Mouse (Mus musculus) embryonic facial prominence, embryonic 13.5 days (tissue): ENCODE measurements around the gene Pde4d. TPM values are rescaled to one million over a fixed set of nuclear protein-coding genes. Genes with fewer than 3 reads are reported as not detected.

Experiments
- ATAC-seq: fragments of 200-750 bp; cut with Nextera tagmentation; 2 replicates; pipeline ENCODE4 v1.8.0; 2017; ENCODE audit warnings: low read depth; ENCODE audit not compliant: insufficient number of reproducible peaks, insufficient read depth, low FRiP score, low TSS enrichment
- H3K27ac ChIP-seq: fragments of 300-500 bp; sonication (generic); 2 replicates; pipeline ENCODE4 v1.5.1; 2015; ENCODE audit warnings: moderate library complexity, mild to moderate bottlenecking, inconsistent platforms
- H3K27me3 ChIP-seq: fragments of 300-500 bp; sonication (generic); 2 replicates; pipeline ENCODE4 v1.6.1; 2015; ENCODE audit warnings: mild to moderate bottlenecking, inconsistent platforms
- H3K36me3 ChIP-seq: fragments of 300-500 bp; sonication (generic); 2 replicates; pipeline ENCODE4 v1.6.1; 2015; ENCODE audit warnings: mild to moderate bottlenecking, inconsistent platforms
- H3K4me1 ChIP-seq: fragments of 300-500 bp; sonication (generic); 2 replicates; pipeline ENCODE4 v1.6.1; 2015; ENCODE audit warnings: inconsistent platforms
- H3K4me2 ChIP-seq: fragments of 300-500 bp; sonication (generic); 2 replicates; pipeline ENCODE4 v1.6.1; 2015; ENCODE audit warnings: moderate library complexity, mild to moderate bottlenecking, inconsistent platforms
- H3K4me3 ChIP-seq: fragments of 300-500 bp; sonication (generic); 2 replicates; pipeline ENCODE4 v1.5.1; 2015; ENCODE audit warnings: mild to moderate bottlenecking, inconsistent platforms
- H3K9ac ChIP-seq: fragments of 300-500 bp; sonication (generic); 2 replicates; pipeline ENCODE4 v1.6.1; 2015; ENCODE audit warnings: mild to moderate bottlenecking, inconsistent platforms
- H3K9me3 ChIP-seq: fragments of 300-500 bp; sonication (generic); 2 replicates; pipeline ENCODE4 v1.6.1; 2016; ENCODE audit warnings: inconsistent platforms
- WGBS: fragments of 180-500 bp; shearing (Covaris S2); methylation state at CpG from one replicate; pipeline ENCODE4 v1.1.7; 2015; ENCODE audit warnings: mixed read lengths; 5-methylcytosine and 5-hydroxymethylcytosine counted together
- polyA plus RNA-seq: library from polyadenylated mRNA; unstranded; fragments of >200 nt; fragmentation: Nextera tagmentation; extraction: Ambion mirVana; gene quantifications from 2 replicates; pipeline ENCODE4 v1.2.1, GENCODE M21; 2015

Gene Pde4d
- polyA plus RNA-seq, 1 experiment from 2014 or later: 22.9 TPM

DNA sequence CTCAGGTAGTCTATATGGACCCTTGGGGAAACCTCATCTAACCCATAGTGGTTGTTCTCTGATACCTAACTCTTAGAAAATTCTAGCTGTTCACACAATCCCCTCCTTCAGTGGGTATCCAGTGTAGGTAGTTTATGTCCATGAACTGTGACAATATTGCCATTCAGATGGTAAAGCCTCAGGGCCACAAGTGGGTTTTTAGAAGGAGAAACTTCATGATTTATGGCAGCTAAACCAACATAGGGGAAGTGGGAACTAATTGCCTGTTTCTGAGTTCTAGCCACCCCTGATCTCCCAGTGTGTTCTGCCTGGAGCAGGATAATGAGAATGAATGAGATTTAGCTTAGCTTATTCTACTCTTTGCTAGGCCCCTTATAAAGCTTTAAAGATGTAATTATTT lies 43.1 kb downstream of the Pde4d start:
- no peak overlapping the region for H3K27ac ChIP-seq
- no peaks in the 10 kb centered on the region for H3K36me3 ChIP-seq
- no peaks in the 10 kb centered on the region for H3K4me1 ChIP-seq
- no peaks in the 10 kb centered on the region for H3K27me3 ChIP-seq
- no peak overlapping the region for H3K4me2 ChIP-seq
- no peak for ATAC-seq
- H3K4me3 ChIP-seq: no peak overlapping the region
- H3K9me3 ChIP-seq: no peaks in the 10 kb centered on the region
- no peak overlapping the region for H3K9ac ChIP-seq

DNA sequence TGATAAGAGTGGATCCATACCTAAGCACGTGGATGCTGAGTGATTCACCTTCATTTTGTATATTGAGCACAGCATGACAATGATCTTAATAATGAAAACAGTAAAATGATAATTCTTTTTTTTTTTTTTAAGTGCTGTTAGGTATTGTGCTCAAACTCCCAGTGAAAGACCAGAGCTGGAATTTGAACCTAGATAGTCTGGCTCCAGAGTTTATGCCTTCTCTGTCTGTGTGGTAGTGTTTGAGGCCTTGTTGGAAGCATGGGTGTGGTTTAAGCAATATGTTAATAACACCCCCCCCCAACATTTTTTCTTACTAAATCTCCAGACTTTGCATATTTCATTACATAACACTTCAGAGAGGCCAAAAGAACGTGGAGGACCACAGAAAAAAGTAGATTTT lies 44.6 kb downstream of the Pde4d start:
- H3K4me3 ChIP-seq: no peak overlapping the region
- H3K27me3 ChIP-seq: no peaks in the 10 kb centered on the region
- no peak overlapping the region for H3K4me2 ChIP-seq
- H3K9me3 ChIP-seq: no peaks in the 10 kb centered on the region
- ATAC-seq: no peak
- H3K9ac ChIP-seq: no peak overlapping the region
- peaks cover 13% of the 10 kb centered on the region for H3K4me1 ChIP-seq
- no peaks in the 10 kb centered on the region for H3K36me3 ChIP-seq
- WGBS: 65% methylated on average over 2 of the region's 2 CpGs
- H3K27ac ChIP-seq: no peak overlapping the region

DNA sequence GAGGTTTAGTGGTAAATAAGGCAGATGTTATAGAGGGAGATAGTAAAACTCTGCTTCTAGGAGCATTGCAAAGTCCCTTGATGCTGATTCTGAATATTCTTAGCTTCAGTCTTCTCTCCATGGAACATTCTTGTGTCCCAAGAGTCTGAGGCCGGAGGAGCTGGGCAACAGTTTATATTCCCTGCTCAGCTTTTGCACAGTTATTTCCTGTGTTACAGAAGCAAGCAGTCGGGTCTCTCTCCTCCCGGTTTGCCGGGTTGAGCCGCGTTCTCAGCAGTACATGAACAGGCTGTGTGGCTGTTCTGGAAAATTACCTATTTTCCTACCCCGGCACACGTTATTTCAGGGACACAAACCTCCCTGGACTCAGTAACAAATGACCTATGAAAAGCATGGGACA lies 48.0 kb downstream of the Pde4d start:
- Histone ChIP-seq H3K9me3 (no peaks in the 10 kb centered on the region), H3K36me3 (no peaks in the 10 kb centered on the region), H3K27me3 (no peaks in the 10 kb centered on the region), H3K9ac (no peak overlapping the region), H3K27ac (no peak overlapping the region), H3K4me3 (no peak overlapping the region), H3K4me1 (peaks cover 25% of the 10 kb centered on the region), H3K4me2 (no peak overlapping the region)
- ATAC-seq: no peak
- 71% methylated on average over 8 of the region's 8 CpGs for WGBS

DNA sequence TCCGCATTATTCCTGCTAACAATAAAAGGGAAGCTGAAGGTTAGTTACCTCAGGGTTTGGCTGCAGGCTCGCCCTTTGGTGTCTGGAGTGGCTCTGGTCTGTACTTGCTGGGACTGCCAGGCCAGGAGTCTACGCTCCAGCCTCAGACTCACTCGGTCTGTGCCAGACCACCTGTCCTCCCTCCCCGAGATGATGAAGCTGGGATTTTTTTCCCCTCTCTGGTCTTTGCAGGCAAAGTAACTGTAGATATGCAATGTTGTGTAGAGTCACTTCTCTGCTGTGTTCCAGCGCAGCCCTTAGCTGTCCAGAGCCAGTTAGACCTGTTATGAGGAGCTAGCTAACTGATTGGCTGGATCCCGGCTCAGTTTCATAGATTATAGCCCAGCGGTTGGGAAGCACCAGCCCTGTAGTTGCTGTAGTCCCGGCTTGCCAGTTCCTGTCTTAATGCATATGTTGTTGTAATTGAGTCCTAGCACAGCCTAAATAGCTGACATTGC lies 48.5 kb downstream of the Pde4d start:
- no peaks in the 10 kb centered on the region for H3K9me3 ChIP-seq
- H3K27ac ChIP-seq: no peak overlapping the region
- no peaks in the 10 kb centered on the region for H3K36me3 ChIP-seq
- no peaks in the 10 kb centered on the region for H3K27me3 ChIP-seq
- no peak overlapping the region for H3K4me3 ChIP-seq
- ATAC-seq: peak; percentile 76
- no peak overlapping the region for H3K9ac ChIP-seq
- peaks cover 25% of the 10 kb centered on the region for H3K4me1 ChIP-seq
- WGBS: 48% methylated on average over 9 of the region's 9 CpGs
- H3K4me2 ChIP-seq: peak overlapping the region; percentile 40

DNA sequence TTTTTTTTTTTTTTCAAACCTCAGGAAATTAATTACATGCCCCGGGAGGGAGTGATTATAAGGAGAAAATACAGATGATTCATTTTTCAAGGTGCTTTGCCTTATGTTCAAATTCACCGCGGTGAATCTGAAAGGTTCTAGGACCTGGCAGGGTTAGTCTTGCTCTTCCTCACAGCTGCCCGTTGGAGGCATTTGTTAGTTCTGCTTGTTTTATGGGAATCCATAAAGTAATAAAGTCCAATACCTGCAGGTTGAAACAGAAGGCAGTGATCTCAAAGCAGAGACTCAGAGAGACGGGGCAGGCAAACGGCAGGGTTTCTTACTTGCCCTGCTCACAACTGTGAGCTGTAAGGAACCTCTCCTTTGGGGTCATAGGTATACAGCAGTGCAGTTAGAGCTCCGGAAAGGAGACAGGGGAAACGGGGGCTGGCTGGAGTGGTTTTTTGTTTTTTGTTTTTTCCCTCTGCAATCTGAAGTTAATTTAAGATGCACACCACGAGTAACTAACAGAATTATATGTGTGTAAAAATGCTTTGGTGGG lies 49.1 kb downstream of the Pde4d start:
- Histone ChIP-seq H3K4me1 (peaks cover 25% of the 10 kb centered on the region), H3K27ac (peak overlapping the region; percentile 49; the same call in 1 of the 2 replicates), H3K9ac (no peak overlapping the region), H3K27me3 (no peaks in the 10 kb centered on the region), H3K4me3 (no peak overlapping the region), H3K9me3 (no peaks in the 10 kb centered on the region), H3K36me3 (no peaks in the 10 kb centered on the region), H3K4me2 (peak overlapping the region; percentile 40)
- 25% methylated on average over 9 of the region's 9 CpGs for WGBS
- ATAC-seq: no peak

DNA sequence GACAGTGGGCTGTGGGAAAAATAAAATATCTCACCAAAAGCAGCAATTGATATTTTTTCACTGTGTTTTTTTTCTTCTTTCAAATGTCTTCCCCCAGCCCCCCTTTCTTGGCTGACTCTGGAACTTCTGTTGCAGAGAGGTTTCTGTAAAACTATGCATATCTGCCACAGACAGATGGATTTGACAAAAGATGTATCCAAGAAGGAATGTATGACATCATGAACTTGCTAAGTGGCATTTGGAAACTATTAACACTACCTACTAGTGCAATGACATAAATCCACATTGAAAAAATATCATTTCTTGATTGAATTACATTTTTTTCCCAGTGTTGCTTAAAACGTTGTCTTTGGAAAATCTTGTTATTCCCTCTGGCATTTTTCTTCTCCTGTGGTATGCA lies 51.6 kb downstream of the Pde4d start:
- Histone ChIP-seq H3K27ac (no peak overlapping the region), H3K9me3 (no peaks in the 10 kb centered on the region), H3K4me3 (no peak overlapping the region), H3K36me3 (no peaks in the 10 kb centered on the region), H3K4me2 (no peak overlapping the region), H3K4me1 (peaks cover 25% of the 10 kb centered on the region), H3K27me3 (no peaks in the 10 kb centered on the region), H3K9ac (no peak overlapping the region)
- WGBS: 10% methylated on average over 1 of the region's 1 CpGs
- ATAC-seq: no peak

DNA sequence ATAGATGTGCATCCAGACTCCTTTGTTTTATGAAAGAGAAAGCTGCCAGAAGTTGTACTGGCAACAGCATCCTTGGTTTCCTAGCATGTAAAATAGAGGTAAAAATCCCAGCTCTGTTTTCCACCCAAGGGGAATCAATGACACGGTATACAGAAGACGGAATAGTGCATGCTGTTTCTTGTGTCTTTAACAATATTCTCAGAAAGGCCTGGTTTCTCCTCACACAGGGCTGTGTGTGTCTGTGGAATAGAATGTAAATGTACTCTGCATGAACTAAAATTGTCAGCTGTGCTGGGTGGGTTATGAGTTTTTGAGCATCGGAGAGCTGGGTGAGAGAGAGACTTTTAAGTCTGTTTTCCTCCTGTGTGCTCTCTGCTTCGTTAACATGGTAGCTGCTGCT lies 74.8 kb downstream of the Pde4d start:
- WGBS: 69% methylated on average over 4 of the region's 4 CpGs
- ATAC-seq: no peak
- no peak overlapping the region for H3K4me2 ChIP-seq

DNA sequence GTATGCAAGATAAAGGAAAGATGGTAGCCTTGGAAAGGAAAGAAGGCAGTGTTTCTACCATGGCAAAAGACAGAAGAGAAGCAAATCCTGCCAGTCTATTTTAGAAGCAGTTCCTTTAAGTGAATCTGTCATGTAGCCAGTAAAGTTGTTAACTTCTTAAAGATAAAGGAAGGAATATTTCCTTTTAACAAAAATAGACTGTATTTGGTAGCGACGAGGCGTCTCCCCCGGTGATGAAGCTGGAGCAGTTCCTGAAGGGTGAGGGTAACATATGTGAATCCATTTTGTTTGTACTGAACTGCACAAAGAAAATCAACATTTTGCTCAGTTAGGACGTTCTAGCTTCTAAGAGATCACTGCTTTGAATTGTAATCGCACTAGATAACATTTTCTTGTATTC lies 75.2 kb downstream of the Pde4d start:
- Histone ChIP-seq H3K9ac (no peak overlapping the region), H3K27me3 (no peaks in the 10 kb centered on the region), H3K4me2 (no peak overlapping the region), H3K27ac (no peak overlapping the region; the same call in 1 of the 2 replicates), H3K4me3 (no peak overlapping the region), H3K4me1 (peaks cover 9% of the 10 kb centered on the region; the same call in 1 of the 2 replicates), H3K9me3 (no peaks in the 10 kb centered on the region), H3K36me3 (no peaks in the 10 kb centered on the region)
- 80% methylated on average over 6 of the region's 6 CpGs for WGBS
- no peak for ATAC-seq

More for the DNA sequence above, 74.8 kb downstream of the Pde4d start:
- Histone ChIP-seq H3K9ac (no peak overlapping the region), H3K36me3 (no peaks in the 10 kb centered on the region), H3K27ac (no peak overlapping the region; the same call in 1 of the 2 replicates), H3K9me3 (no peaks in the 10 kb centered on the region), H3K4me1 (peaks cover 9% of the 10 kb centered on the region; the same call in 1 of the 2 replicates), H3K27me3 (no peaks in the 10 kb centered on the region), H3K4me3 (no peak overlapping the region)

DNA sequence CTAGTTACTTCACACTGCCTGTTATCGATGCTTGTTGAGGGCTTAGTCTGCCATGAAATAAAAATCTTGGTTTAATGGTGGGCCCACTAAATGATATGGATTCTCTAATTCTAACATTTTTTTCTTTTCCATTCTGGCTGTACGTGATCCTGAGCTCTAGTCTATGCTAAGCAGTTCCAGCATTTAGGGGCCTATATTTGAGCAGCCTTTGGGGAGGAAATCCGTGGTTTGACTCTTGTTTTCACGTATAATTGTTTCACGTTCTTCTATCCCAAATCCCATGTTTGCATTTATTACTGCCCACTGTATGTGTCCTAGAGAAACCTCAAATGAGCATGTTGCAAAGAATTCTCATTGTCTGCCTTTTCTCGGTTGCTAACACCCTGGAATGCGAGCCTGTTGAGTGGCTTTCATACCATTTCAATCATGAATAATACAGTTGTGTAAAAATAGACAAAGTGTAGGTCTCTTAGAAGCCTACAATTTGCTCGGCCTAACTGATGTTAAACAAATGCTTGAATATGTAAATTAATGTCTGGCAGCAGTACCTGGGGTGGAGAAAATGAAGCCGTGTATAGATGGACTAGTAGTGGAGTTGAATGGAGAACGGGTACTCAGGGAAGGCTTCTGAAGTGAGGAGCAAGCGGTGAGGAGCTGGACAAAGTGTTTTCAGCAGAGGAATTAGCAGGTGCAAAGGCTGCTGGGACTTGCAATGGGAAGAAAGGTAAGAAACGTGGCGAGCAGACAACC lies 76.7 kb downstream of the Pde4d start:
- Histone ChIP-seq H3K4me3 (no peak overlapping the region), H3K9me3 (no peaks in the 10 kb centered on the region), H3K9ac (no peak overlapping the region), H3K4me2 (no peak overlapping the region), H3K27ac (no peak overlapping the region), H3K36me3 (no peaks in the 10 kb centered on the region), H3K27me3 (no peaks in the 10 kb centered on the region), H3K4me1 (peaks cover 9% of the 10 kb centered on the region; the same call in 1 of the 2 replicates)
- ATAC-seq: no peak
- WGBS: 67% methylated on average over 13 of the region's 13 CpGs

DNA sequence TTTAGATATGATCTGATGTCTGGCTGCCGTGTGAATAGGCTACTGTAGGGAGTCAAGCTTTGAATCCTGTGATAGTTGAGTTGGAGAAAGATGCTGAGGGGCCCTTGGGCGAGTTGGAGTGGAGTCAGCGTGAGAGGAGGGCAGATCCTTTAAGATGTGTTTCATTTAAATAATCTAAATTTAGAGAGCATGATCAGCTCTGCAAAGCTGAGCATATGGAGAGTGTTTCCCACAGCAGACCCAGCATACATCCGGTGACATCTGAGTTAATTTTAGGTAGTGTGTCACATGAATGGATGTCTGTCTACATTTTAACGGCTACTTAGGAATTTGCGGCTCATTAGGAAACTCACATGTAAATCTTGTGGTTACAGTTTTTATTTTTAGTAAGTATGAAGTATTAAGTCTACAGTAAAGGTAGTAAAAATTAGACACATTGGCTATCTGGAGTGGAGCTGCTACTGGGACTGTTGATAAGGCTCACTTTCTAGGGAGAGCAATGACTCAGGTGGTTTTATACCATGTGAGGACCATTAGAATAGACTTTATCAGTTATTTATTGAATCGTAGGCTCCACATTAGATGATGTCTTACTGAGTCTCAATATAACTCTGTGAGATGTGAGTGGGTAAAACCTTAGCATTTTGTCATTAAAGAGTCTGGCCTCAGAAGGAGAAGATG lies 77.5 kb downstream of the Pde4d start:
- no peaks in the 10 kb centered on the region for H3K27me3 ChIP-seq
- no peak overlapping the region for H3K27ac ChIP-seq
- H3K4me3 ChIP-seq: no peak overlapping the region
- H3K9ac ChIP-seq: no peak overlapping the region
- no peaks in the 10 kb centered on the region for H3K9me3 ChIP-seq
- no peak for ATAC-seq
- 77% methylated on average over 7 of the region's 7 CpGs for WGBS
- H3K36me3 ChIP-seq: no peaks in the 10 kb centered on the region
- H3K4me2 ChIP-seq: no peak overlapping the region
- peaks cover 9% of the 10 kb centered on the region; the same call in 1 of the 2 replicates for H3K4me1 ChIP-seq

DNA sequence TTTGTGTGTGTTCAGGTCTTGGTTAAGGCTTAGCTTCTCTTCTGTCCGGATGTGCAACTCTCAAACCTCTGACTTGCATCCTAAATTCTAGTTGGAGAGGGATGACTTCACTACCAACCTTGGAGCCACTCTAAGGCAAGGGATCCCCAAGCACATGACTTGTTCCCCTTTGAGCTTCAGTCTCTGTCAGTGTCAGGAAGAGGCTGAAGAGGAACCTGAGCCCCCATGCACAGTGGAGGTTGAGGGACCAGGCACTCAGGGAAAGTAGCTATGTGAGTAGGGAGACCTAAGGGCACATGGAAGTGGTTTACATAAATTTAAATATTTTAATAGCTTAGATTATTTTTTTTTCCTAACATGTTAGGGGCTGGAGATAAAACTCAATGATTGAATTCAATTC lies 78.6 kb downstream of the Pde4d start:
- H3K9ac ChIP-seq: no peak overlapping the region
- H3K27me3 ChIP-seq: no peaks in the 10 kb centered on the region
- WGBS: 71% methylated on average over 1 of the region's 1 CpGs
- no peaks in the 10 kb centered on the region for H3K9me3 ChIP-seq
- no peak overlapping the region for H3K4me3 ChIP-seq
- H3K36me3 ChIP-seq: no peaks in the 10 kb centered on the region
- ATAC-seq: no peak
- peaks cover 9% of the 10 kb centered on the region; the same call in 1 of the 2 replicates for H3K4me1 ChIP-seq
- no peak overlapping the region for H3K4me2 ChIP-seq
- no peak overlapping the region for H3K27ac ChIP-seq

DNA sequence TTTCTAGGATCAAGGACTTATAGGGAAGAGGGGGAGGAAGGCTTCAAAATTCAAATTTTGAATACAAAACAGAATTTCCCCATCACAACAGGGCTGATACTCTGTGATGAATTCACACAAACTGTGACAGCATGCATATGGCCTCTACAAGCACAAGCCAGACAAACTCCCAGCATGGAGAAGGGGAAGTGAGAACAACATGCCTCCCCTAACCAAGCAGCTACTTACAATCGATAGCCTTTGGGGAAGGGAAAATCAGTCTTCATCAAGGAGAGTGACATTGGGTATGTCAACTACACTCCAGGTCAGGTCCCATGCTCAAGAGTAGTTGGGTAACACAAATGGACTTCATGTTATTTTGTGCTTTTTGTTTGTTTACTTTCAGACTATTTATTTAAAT lies 83.1 kb downstream of the Pde4d start:
- H3K36me3 ChIP-seq: no peaks in the 10 kb centered on the region
- no peak overlapping the region for H3K4me2 ChIP-seq
- H3K4me3 ChIP-seq: no peak overlapping the region
- H3K27ac ChIP-seq: no peak overlapping the region
- H3K4me1 ChIP-seq: no peaks in the 10 kb centered on the region
- no peak overlapping the region for H3K9ac ChIP-seq
- no peaks in the 10 kb centered on the region for H3K27me3 ChIP-seq
- no peak for ATAC-seq
- no peaks in the 10 kb centered on the region for H3K9me3 ChIP-seq
- 96% methylated on average over 1 of the region's 1 CpGs for WGBS
